Mouse (Mus musculus): ENCODE data around the gene Rab11fip3. TPM values are rescaled to one million over a fixed set of nuclear protein-coding genes. Genes with fewer than 3 reads are reported as not detected.

Gene Rab11fip3
- polyA plus RNA-seq, 1 experiment from 2014 or later = 19.5 TPM

- Histone ChIP-seq H3K36me3 (peaks cover 74% of the 10 kb centered on the region), H3K9ac (no peak overlapping the region), H3K27ac (no peak overlapping the region), H3K4me3 (no peak overlapping the region), H3K27me3 (no peaks in the 10 kb centered on the region), H3K9me3 (no peaks in the 10 kb centered on the region), H3K4me1 (no peaks in the 10 kb centered on the region), H3K4me2 (replicated peaks) (no peak overlapping the region)
- WGBS = 88% methylated on average over 15 of the region's 15 CpGs
- no peak for ATAC-seq (ENCODE audit: low FRiP score, low read depth)
Measured at GRCm38 (mm10) chr17:26004711-26005110, 64.6 kb downstream of the Rab11fip3 start.

GRCm38 (mm10) chr17:26003864-26004263, 65.5 kb downstream of the Rab11fip3 start:
- H3K27ac ChIP-seq = no peak overlapping the region
- H3K36me3 ChIP-seq = peaks cover 73% of the 10 kb centered on the region
- no peak overlapping the region for H3K9ac ChIP-seq
- H3K4me2 ChIP-seq (replicated peaks) = no peak overlapping the region
- no peak for ATAC-seq (ENCODE audit: low FRiP score, low read depth)
- no peaks in the 10 kb centered on the region for H3K4me1 ChIP-seq
- no peaks in the 10 kb centered on the region for H3K9me3 ChIP-seq
- H3K27me3 ChIP-seq = no peaks in the 10 kb centered on the region
- no peak overlapping the region for H3K4me3 ChIP-seq
- WGBS = 79% methylated on average over 2 of the region's 2 CpGs

DNA sequence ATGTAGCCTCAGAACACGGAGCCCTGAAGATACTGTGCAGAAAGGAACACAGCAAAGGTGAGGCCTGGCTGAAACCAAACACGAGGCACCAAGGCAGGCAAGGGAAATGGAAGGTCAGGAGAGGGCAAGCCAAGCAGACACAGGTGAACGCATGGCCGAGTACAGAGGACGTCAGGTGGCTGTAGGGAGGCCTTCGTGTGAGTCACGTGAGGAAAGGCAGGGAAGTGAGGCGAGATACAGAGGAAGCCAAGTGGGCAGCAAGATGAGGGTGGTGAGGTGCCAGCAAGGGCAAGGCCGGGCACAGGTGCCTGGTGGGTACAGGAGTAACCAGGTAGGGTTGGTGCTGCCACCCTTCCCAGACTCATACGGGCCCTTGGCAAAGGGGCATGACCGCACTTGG, 70.9 kb downstream of the Rab11fip3 start:
- Histone ChIP-seq H3K9me3 (no peaks in the 10 kb centered on the region), H3K4me3 (no peak overlapping the region), H3K27me3 (no peaks in the 10 kb centered on the region), H3K36me3 (peaks cover 56% of the 10 kb centered on the region), H3K4me2 (replicated peaks) (no peak overlapping the region), H3K27ac (no peak overlapping the region), H3K9ac (no peak overlapping the region), H3K4me1 (no peaks in the 10 kb centered on the region)
- no peak for ATAC-seq (ENCODE audit: low FRiP score, low read depth)
- 92% methylated on average over 11 of the region's 11 CpGs for WGBS

- ATAC-seq (ENCODE audit: low FRiP score, low read depth) = no peak
Measured at GRCm38 (mm10) chr17:25993489-25993888, 75.9 kb downstream of the Rab11fip3 start.

GRCm38 (mm10) chr17:25992274-25992673, 77.1 kb downstream of the Rab11fip3 start:
- Histone ChIP-seq H3K27me3 (no peaks in the 10 kb centered on the region), H3K9ac (no peak overlapping the region), H3K27ac (no peak overlapping the region), H3K4me2 (replicated peaks) (no peak overlapping the region), H3K36me3 (peaks cover 61% of the 10 kb centered on the region), H3K9me3 (no peaks in the 10 kb centered on the region), H3K4me1 (no peaks in the 10 kb centered on the region), H3K4me3 (no peak overlapping the region)
- no peak for ATAC-seq (ENCODE audit: low FRiP score, low read depth)
- 97% methylated on average over 4 of the region's 4 CpGs for WGBS

More at GRCm38 (mm10) chr17:25993489-25993888, 75.9 kb downstream of the Rab11fip3 start:
- Histone ChIP-seq H3K4me1 (no peaks in the 10 kb centered on the region), H3K4me2 (replicated peaks) (no peak overlapping the region), H3K4me3 (no peak overlapping the region), H3K27ac (no peak overlapping the region), H3K9me3 (no peaks in the 10 kb centered on the region), H3K36me3 (peaks cover 73% of the 10 kb centered on the region), H3K27me3 (no peaks in the 10 kb centered on the region), H3K9ac (no peak overlapping the region)
- WGBS = 90% methylated on average over 3 of the region's 3 CpGs

DNA sequence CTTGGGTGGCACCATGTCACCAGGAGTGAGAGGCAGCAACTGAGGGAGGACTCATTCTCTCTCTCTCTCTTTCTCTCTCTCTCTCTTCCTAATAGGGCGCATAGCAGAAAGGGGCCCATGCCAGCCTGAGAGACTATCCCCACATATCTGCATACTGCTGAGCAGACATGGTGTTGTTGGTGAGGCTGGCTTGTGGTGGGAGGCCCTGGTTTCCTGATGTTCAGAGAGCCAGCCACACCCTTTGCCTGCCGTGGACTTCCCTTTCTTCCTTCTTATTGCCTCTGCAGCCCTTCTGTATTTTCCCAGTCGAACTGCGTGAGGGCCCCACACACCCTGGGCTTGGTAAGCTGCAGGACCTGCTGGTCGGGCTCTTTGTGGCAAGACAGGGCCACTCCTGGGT, 79.0 kb downstream of the Rab11fip3 start:
- no peaks in the 10 kb centered on the region for H3K9me3 ChIP-seq
- WGBS = 86% methylated on average over 5 of the region's 5 CpGs

DNA sequence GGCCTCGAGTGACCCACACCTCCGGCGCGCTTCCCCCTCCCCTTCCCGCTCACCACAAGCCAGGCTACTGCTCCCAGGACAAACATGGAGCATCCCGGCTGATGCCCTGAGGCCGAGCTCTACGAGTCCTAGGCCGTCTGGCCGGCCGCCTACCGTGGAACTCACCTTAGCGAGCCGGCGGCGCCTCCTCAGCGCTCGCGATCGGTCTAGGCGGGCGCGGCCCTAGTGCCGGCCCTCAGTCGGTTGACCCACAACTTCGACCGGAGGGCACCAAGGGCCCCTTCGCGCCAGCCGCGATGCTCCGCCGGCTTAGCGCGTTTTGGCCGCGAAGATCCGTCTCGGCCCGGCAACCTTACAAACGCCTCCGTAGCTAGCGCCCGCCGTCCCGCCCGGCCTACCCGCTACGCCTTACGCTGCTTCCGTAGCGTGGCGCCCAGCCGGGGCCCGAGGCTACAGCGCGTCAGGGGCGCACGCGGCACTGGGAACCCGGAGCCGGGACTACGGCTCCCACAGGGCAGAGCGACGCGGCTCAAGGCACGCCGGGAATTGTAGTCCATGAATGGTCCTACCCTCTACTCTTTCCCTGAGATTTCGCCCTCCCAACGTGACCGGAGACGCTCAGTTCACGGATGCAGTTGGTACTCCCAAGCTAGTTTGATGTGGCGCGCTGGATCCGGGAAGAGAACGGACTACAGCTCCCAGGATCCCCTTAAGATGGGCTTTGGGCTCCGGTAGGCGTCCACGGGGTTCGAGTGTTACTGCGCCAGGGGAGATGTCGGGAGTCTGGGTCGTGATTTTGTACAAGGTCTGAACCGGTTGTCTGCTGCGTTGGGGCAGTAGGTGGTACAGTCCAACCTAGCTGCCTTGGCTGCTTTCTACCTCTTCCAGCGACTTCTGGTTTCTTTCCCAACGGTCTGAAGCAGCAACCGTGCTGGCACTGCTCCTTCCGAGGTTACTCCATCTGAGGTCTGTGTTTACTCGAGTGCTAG, 83.8 kb downstream of the Rab11fip3 start, which contains the start of gene Capn15:
Capn15 (minus strand) TSS at position 491 of the 989 bp plus-strand sequence.
- ATAC-seq (ENCODE audit: low FRiP score, low read depth) = peak; percentile 99
- Histone ChIP-seq H3K4me1 (peaks cover 24% of the 10 kb centered on the region), H3K4me3 (peak within 1 kb of the TSS; percentile 74), H3K4me2 (replicated peaks) (peak within 1 kb of the TSS; percentile 82), H3K36me3 (peaks cover 16% of the 10 kb centered on the region), H3K9ac (peak within 1 kb of the TSS; percentile 87), H3K9me3 (no peaks in the 10 kb centered on the region), H3K27me3 (no peaks in the 10 kb centered on the region), H3K27ac (peak within 1 kb of the TSS; percentile 86)
- WGBS = under 1% methylated on average over 90 of the region's 91 CpGs

More for the DNA sequence above, 79.0 kb downstream of the Rab11fip3 start:
- peaks cover 4% of the 10 kb centered on the region; the same call in 1 of the 2 replicates for H3K4me1 ChIP-seq
- H3K4me2 ChIP-seq (replicated peaks) = no peak overlapping the region
- peaks cover 54% of the 10 kb centered on the region for H3K36me3 ChIP-seq
- no peak for ATAC-seq (ENCODE audit: low FRiP score, low read depth)
- no peak overlapping the region for H3K4me3 ChIP-seq
- no peak overlapping the region for H3K9ac ChIP-seq
- no peaks in the 10 kb centered on the region for H3K27me3 ChIP-seq
- no peak overlapping the region for H3K27ac ChIP-seq

DNA sequence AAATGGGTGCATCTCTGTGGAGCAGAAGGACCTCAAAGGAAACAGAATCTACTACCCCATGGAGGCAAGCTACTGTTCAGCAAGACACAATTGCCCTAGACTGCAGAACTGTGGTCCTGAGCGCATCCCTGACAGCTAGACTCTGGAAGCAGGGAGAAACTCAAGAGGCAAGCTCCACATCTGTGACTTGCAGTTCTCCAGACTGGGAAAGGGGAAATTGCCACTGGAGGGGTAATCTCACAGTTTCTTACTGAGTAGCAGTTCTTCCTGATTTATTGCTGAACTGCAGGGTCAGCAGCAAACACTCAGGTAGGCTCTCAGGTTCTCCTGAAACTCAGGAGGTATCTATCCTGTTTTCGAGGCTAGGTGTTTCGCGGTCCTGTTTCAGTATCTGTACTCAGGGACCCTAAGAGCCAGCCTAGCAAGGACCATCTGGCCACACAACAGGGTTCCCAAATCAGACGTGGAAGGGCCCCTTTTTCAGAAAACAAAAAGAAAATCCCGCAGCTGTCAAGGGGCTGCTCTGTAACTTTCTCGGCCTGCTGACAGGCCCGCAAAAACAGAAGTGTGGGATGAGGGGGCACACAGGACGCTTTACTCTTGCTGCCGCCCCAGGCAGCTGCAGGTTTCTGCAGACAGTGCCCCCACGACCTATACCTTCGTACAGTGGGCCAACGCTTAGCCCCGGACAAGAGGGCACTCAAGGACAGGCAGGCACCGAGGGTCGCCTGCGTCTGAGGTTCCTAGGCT, 84.6 kb downstream of the Rab11fip3 start:
- H3K9ac ChIP-seq = peak overlapping the region; percentile 87
- peaks cover 7% of the 10 kb centered on the region for H3K36me3 ChIP-seq
- H3K27ac ChIP-seq = peak overlapping the region; percentile 86; the same call in 1 of the 2 replicates
- no peaks in the 10 kb centered on the region for H3K27me3 ChIP-seq
- H3K4me1 ChIP-seq = peaks cover 28% of the 10 kb centered on the region
- peak overlapping the region; percentile 82 for H3K4me2 ChIP-seq (replicated peaks)
- ATAC-seq (ENCODE audit: low FRiP score, low read depth) = 0 out of 2 replicates have a peak, but pooled peaks have one; percentile 0
- no peaks in the 10 kb centered on the region for H3K9me3 ChIP-seq
- WGBS = 10% methylated on average over 17 of the region's 17 CpGs
- peak overlapping the region; percentile 74 for H3K4me3 ChIP-seq

- ATAC-seq (ENCODE audit: low FRiP score, low read depth) = no peak
- Histone ChIP-seq H3K27me3 (no peaks in the 10 kb centered on the region), H3K9ac (peak overlapping the region; percentile 87), H3K4me1 (peaks cover 30% of the 10 kb centered on the region), H3K4me2 (replicated peaks) (peak overlapping the region; percentile 82), H3K9me3 (no peaks in the 10 kb centered on the region), H3K27ac (no peak overlapping the region), H3K36me3 (0 out of 2 replicates have a peak, but pooled peaks cover 2% of the 10 kb centered on the region), H3K4me3 (peak overlapping the region; percentile 74)
- 97% methylated on average over 1 of the region's 1 CpGs for WGBS
Measured at GRCm38 (mm10) chr17:25984066-25984465, 85.3 kb downstream of the Rab11fip3 start.

DNA sequence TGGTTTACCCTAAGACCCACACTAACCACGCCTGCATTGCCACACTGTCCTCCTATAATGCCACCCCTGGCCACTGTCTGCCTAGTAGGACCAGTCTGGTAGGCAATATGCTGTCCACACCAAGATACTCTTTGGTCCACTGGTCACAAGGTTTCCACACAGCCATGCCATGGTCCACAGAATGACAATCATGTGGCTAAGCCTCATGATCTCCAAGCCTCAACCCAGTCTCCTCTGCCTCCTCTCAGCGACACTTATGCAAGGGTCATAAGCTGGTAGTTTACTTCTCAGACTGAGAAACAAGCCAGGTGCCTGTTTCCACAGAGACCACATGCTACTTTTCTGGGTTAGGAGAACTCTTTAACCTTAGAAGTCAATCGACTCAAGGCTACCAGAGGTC, 86.4 kb downstream of the Rab11fip3 start:
- no peak overlapping the region for H3K4me2 ChIP-seq (replicated peaks)
- peaks cover 7% of the 10 kb centered on the region; the same call in 1 of the 2 replicates for H3K36me3 ChIP-seq
- 84% methylated on average over 3 of the region's 3 CpGs for WGBS
- ATAC-seq (ENCODE audit: low FRiP score, low read depth) = no peak
- peak overlapping the region; percentile 35; the same call in 1 of the 2 replicates for H3K9ac ChIP-seq
- H3K27me3 ChIP-seq = no peaks in the 10 kb centered on the region
- H3K27ac ChIP-seq = no peak overlapping the region
- H3K9me3 ChIP-seq = no peaks in the 10 kb centered on the region
- H3K4me1 ChIP-seq = peaks cover 30% of the 10 kb centered on the region
- H3K4me3 ChIP-seq = 0 out of 2 replicates have a peak overlapping the region, but pooled peaks have one; percentile 2

- Histone ChIP-seq H3K27me3 (no peaks in the 10 kb centered on the region), H3K9ac (no peak overlapping the region), H3K4me1 (peaks cover 26% of the 10 kb centered on the region), H3K4me3 (no peak overlapping the region), H3K27ac (no peak overlapping the region), H3K9me3 (no peaks in the 10 kb centered on the region), H3K36me3 (peaks cover 9% of the 10 kb centered on the region; the same call in 1 of the 2 replicates), H3K4me2 (replicated peaks) (no peak overlapping the region)
- no peak for ATAC-seq (ENCODE audit: low FRiP score, low read depth)
- WGBS = 89% methylated on average over 5 of the region's 5 CpGs
Measured at GRCm38 (mm10) chr17:25980854-25981253, 88.5 kb downstream of the Rab11fip3 start.
